Mouse (Mus musculus): ENCODE data around the gene Kirrel3. TPM values are rescaled to one million over a fixed set of nuclear protein-coding genes. Genes with fewer than 3 reads are reported as not detected.

Kirrel3 gene
- polyA plus RNA-seq, 1 experiment: not detected

DNA sequence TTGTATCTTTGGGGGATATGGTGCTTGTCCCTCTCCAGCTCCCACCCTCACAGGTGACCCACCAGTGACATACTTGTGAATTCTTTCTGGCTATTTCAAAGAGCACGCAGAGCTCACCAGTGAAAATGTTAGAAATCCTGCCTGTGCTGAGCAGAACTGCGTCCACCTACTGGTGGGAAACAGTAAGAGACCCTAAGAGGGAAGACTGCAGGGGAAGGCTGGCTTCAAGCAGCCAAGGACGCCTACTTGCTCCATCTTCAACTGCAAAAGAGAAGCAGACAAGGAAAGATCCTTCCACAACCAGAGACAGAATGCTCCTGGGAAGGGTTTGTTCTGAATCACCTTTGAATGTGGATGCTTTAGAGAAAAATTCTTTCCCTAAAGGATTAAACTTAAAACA, 16.5 kb upstream of the Kirrel3 start:
- H3K27ac ChIP-seq (ENCODE audit: insufficient read depth, low read depth, low read length): no peak overlapping the region
- no peak overlapping the region for H3K4me3 ChIP-seq (ENCODE audit: insufficient read depth, low read length)
- H3K4me1 ChIP-seq (ENCODE audit: control insufficient read depth, insufficient read depth, low read length): no peaks in the 10 kb centered on the region
- no peak for TF ChIP-seq CTCF (IDR thresholded peaks at IDR 0.05; ENCODE audit: low read depth, low read length)
- TF ChIP-seq POLR2A (IDR thresholded peaks at IDR 0.05; ENCODE audit: borderline replicate concordance, low read depth, low read length): no peak

- Histone ChIP-seq H3K27ac (ENCODE audit: insufficient read depth, low read depth, low read length) (no peak overlapping the region), H3K4me3 (ENCODE audit: insufficient read depth, low read length) (no peak overlapping the region), H3K4me1 (ENCODE audit: control insufficient read depth, insufficient read depth, low read length) (no peaks in the 10 kb centered on the region)
- TF ChIP-seq CTCF (IDR thresholded peaks at IDR 0.05; ENCODE audit: low read depth, low read length) (no peak), POLR2A (IDR thresholded peaks at IDR 0.05; ENCODE audit: borderline replicate concordance, low read depth, low read length) (no peak)
Observed at GRCm38 (mm10) chr9:34476206-34476605, 9.5 kb upstream of the Kirrel3 start.

- Histone ChIP-seq H3K4me3 (ENCODE audit: insufficient read depth, low read length) (no peak overlapping the region), H3K4me1 (ENCODE audit: control insufficient read depth, insufficient read depth, low read length) (no peaks in the 10 kb centered on the region), H3K27ac (ENCODE audit: insufficient read depth, low read depth, low read length) (no peak overlapping the region)
- TF ChIP-seq CTCF (IDR thresholded peaks at IDR 0.05; ENCODE audit: low read depth, low read length) (no peak), POLR2A (IDR thresholded peaks at IDR 0.05; ENCODE audit: borderline replicate concordance, low read depth, low read length) (no peak)
Observed at GRCm38 (mm10) chr9:34478494-34478893, 7.2 kb upstream of the Kirrel3 start.

- TF ChIP-seq POLR2A (IDR thresholded peaks at IDR 0.05; ENCODE audit: borderline replicate concordance, low read depth, low read length) (no peak), CTCF (IDR thresholded peaks at IDR 0.05; ENCODE audit: low read depth, low read length) (no peak)
- no peak overlapping the region for H3K4me3 ChIP-seq (ENCODE audit: insufficient read depth, low read length)
- no peaks in the 10 kb centered on the region for H3K4me1 ChIP-seq (ENCODE audit: control insufficient read depth, insufficient read depth, low read length)
- H3K27ac ChIP-seq (ENCODE audit: insufficient read depth, low read depth, low read length): no peak overlapping the region
Observed at GRCm38 (mm10) chr9:34483236-34483635, 2.5 kb upstream of the Kirrel3 start.

- Histone ChIP-seq H3K4me1 (ENCODE audit: control insufficient read depth, insufficient read depth, low read length) (no peaks in the 10 kb centered on the region), H3K27ac (ENCODE audit: insufficient read depth, low read depth, low read length) (no peak overlapping the region), H3K4me3 (ENCODE audit: insufficient read depth, low read length) (no peak overlapping the region)
- no peak for TF ChIP-seq POLR2A (IDR thresholded peaks at IDR 0.05; ENCODE audit: borderline replicate concordance, low read depth, low read length)
- no peak for TF ChIP-seq CTCF (IDR thresholded peaks at IDR 0.05; ENCODE audit: low read depth, low read length)
Observed at GRCm38 (mm10) chr9:34484665-34485064, 1.0 kb upstream of the Kirrel3 start.

- Histone ChIP-seq H3K4me1 (ENCODE audit: control insufficient read depth, insufficient read depth, low read length) (no peaks in the 10 kb centered on the region), H3K4me3 (ENCODE audit: insufficient read depth, low read length) (peak overlapping the region; percentile 49), H3K27ac (ENCODE audit: insufficient read depth, low read depth, low read length) (no peak overlapping the region)
- no peak for TF ChIP-seq POLR2A (IDR thresholded peaks at IDR 0.05; ENCODE audit: borderline replicate concordance, low read depth, low read length)
- no peak for TF ChIP-seq CTCF (IDR thresholded peaks at IDR 0.05; ENCODE audit: low read depth, low read length)
Observed at GRCm38 (mm10) chr9:34488267-34488666, 2.6 kb downstream of the Kirrel3 start.

- Histone ChIP-seq H3K4me3 (ENCODE audit: insufficient read depth, low read length) (peak overlapping the region; percentile 49), H3K4me1 (ENCODE audit: control insufficient read depth, insufficient read depth, low read length) (no peaks in the 10 kb centered on the region), H3K27ac (ENCODE audit: insufficient read depth, low read depth, low read length) (no peak overlapping the region)
- TF ChIP-seq POLR2A (IDR thresholded peaks at IDR 0.05; ENCODE audit: borderline replicate concordance, low read depth, low read length): no peak
- no peak for TF ChIP-seq CTCF (IDR thresholded peaks at IDR 0.05; ENCODE audit: low read depth, low read length)
Observed at GRCm38 (mm10) chr9:34488700-34489315, 3.1 kb downstream of the Kirrel3 start.

DNA sequence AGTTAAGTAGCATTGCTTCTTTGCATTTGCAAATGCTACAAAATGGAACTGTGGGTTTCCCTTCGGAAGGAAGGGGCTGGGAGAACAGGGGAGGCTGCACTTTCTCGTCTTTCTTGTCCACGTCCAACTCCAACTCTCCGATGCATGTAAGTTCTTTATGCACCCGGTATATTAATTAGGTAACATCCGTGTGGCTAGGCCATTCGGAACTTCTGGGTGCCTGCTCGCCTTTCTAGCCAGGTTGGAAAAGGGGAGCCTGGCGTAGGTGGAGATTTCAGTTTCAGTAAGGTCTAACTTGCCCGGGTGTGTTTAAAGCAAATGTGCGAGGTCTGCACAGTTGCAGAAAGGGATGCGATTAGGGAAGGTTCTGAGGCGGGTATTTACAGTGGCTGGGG, 3.6 kb downstream of the Kirrel3 start:
- H3K4me3 ChIP-seq (ENCODE audit: insufficient read depth, low read length): peak overlapping the region; percentile 49
- H3K27ac ChIP-seq (ENCODE audit: insufficient read depth, low read depth, low read length): no peak overlapping the region
- H3K4me1 ChIP-seq (ENCODE audit: control insufficient read depth, insufficient read depth, low read length): no peaks in the 10 kb centered on the region
- TF ChIP-seq CTCF (IDR thresholded peaks at IDR 0.05; ENCODE audit: low read depth, low read length) (no peak), POLR2A (IDR thresholded peaks at IDR 0.05; ENCODE audit: borderline replicate concordance, low read depth, low read length) (no peak)

DNA sequence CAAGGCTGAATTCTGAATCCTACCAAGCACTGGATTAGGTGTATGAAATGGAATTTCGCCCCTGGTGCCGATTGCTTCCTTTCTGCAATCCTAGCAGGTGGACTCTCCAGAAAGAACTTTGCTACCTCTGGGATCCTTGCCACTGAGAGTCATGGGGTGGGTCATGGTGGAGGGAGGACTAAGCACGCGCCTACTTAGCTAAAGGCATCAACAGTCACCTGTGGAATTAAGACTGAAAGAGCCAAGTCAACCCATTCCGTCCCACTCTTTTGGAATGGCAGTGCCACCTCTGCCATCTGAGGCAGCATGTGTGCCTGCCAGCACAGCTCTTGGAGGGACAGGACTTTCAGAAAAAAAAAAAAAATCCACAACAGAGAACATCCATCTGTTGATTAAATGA, 4.1 kb downstream of the Kirrel3 start:
- TF ChIP-seq POLR2A (IDR thresholded peaks at IDR 0.05; ENCODE audit: borderline replicate concordance, low read depth, low read length) (no peak), CTCF (IDR thresholded peaks at IDR 0.05; ENCODE audit: low read depth, low read length) (no peak)
- no peak overlapping the region for H3K27ac ChIP-seq (ENCODE audit: insufficient read depth, low read depth, low read length)
- no peak overlapping the region for H3K4me3 ChIP-seq (ENCODE audit: insufficient read depth, low read length)
- H3K4me1 ChIP-seq (ENCODE audit: control insufficient read depth, insufficient read depth, low read length): no peaks in the 10 kb centered on the region

DNA sequence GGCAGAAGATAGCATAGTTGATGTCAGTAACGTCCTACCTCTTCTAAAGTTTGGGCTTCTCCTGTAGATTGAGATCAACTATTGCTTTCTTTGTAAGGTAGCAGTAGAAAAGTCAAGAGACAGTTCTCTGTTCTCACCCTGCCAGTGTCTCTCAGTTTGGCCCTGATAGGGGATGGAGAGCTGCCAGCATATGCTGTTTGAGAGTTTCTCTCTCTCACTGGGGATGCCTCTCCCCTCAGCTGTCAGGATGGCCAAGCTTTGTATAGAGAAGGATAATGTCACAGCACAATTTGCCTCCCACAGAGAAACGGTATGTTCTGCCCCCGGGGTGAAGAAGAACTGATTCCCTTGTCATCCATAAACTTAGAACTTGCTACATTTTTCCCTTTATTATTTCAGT, 6.4 kb downstream of the Kirrel3 start:
- TF ChIP-seq CTCF (IDR thresholded peaks at IDR 0.05; ENCODE audit: low read depth, low read length): no peak
- TF ChIP-seq POLR2A (IDR thresholded peaks at IDR 0.05; ENCODE audit: borderline replicate concordance, low read depth, low read length): no peak
- no peak overlapping the region for H3K27ac ChIP-seq (ENCODE audit: insufficient read depth, low read depth, low read length)
- H3K4me1 ChIP-seq (ENCODE audit: control insufficient read depth, insufficient read depth, low read length): no peaks in the 10 kb centered on the region
- H3K4me3 ChIP-seq (ENCODE audit: insufficient read depth, low read length): no peak overlapping the region

- no peaks in the 10 kb centered on the region for H3K4me1 ChIP-seq (ENCODE audit: control insufficient read depth, insufficient read depth, low read length)
- H3K27ac ChIP-seq (ENCODE audit: insufficient read depth, low read depth, low read length): no peak overlapping the region
- no peak overlapping the region for H3K4me3 ChIP-seq (ENCODE audit: insufficient read depth, low read length)
- TF ChIP-seq CTCF (IDR thresholded peaks at IDR 0.05; ENCODE audit: low read depth, low read length) (no peak), POLR2A (IDR thresholded peaks at IDR 0.05; ENCODE audit: borderline replicate concordance, low read depth, low read length) (no peak)
Observed at GRCm38 (mm10) chr9:34493571-34493970, 7.9 kb downstream of the Kirrel3 start.
